Mouse (Mus musculus): Measurements from ENCODE around the gene Tbcel. TPM values are rescaled to one million over a fixed set of nuclear protein-coding genes. Genes with fewer than 3 reads are reported as not detected.

The Tbcel gene
- polyA plus RNA-seq, 1 experiment from 2014 or later: 6.1 TPM

- Histone ChIP-seq H3K4me3 (replicated peaks; ENCODE audit: low read length) (no peak overlapping the region), H3K27me3 (ENCODE audit: control insufficient read depth, insufficient read depth, low read length) (no peaks in the 10 kb centered on the region), H3K27ac (no peak overlapping the region), H3K36me3 (replicated peaks; ENCODE audit: control insufficient read depth, insufficient read depth) (peaks cover 83% of the 10 kb centered on the region), H3K4me1 (replicated peaks; ENCODE audit: control insufficient read depth, insufficient read depth, low read length) (no peaks in the 10 kb centered on the region), H3K9ac (no peak overlapping the region), H3K9me3 (ENCODE audit: control insufficient read depth, low read length) (no peaks in the 10 kb centered on the region), H3K4me2 (replicated peaks) (no peak overlapping the region)
- peak; percentile 43 for DNase-seq (ENCODE audit: low spot score)
- no peak for ATAC-seq (ENCODE audit: low FRiP score)
- 28% methylated on average over 4 of the region's 4 CpGs for WGBS
These were observed 68.2 kb downstream of the Tbcel start for GRCm38 (mm10) chr9:42439446-42439845.

- WGBS: 98% methylated on average over 2 of the region's 2 CpGs
- no peak for DNase-seq (ENCODE audit: low spot score)
- H3K4me3 ChIP-seq (replicated peaks; ENCODE audit: low read length): no peak overlapping the region
These were observed 75.5 kb downstream of the Tbcel start for GRCm38 (mm10) chr9:42432155-42432554.

GRCm38 (mm10) chr9:42431606-42432005, 76.0 kb downstream of the Tbcel start:
- 98% methylated on average over 2 of the region's 2 CpGs for WGBS
- peaks cover 65% of the 10 kb centered on the region for H3K36me3 ChIP-seq (replicated peaks; ENCODE audit: control insufficient read depth, insufficient read depth)

More at GRCm38 (mm10) chr9:42432155-42432554, 75.5 kb downstream of the Tbcel start:
- H3K9ac ChIP-seq: no peak overlapping the region
- H3K4me1 ChIP-seq (replicated peaks; ENCODE audit: control insufficient read depth, insufficient read depth, low read length): no peaks in the 10 kb centered on the region
- no peaks in the 10 kb centered on the region for H3K27me3 ChIP-seq (ENCODE audit: control insufficient read depth, insufficient read depth, low read length)
- H3K9me3 ChIP-seq (ENCODE audit: control insufficient read depth, low read length): no peaks in the 10 kb centered on the region
- H3K36me3 ChIP-seq (replicated peaks; ENCODE audit: control insufficient read depth, insufficient read depth): peaks cover 70% of the 10 kb centered on the region
- H3K27ac ChIP-seq: no peak overlapping the region
- no peak overlapping the region for H3K4me2 ChIP-seq (replicated peaks)
- ATAC-seq (ENCODE audit: low FRiP score): no peak

GRCm38 (mm10) chr9:42428060-42428924, 79.3 kb downstream of the Tbcel start:
- ATAC-seq (ENCODE audit: low FRiP score): no peak
- 78% methylated on average over 12 of the region's 12 CpGs for WGBS
- no peak for DNase-seq (ENCODE audit: low spot score)
- Histone ChIP-seq H3K9ac (no peak overlapping the region), H3K27me3 (ENCODE audit: control insufficient read depth, insufficient read depth, low read length) (no peaks in the 10 kb centered on the region), H3K4me2 (replicated peaks) (no peak overlapping the region), H3K4me1 (replicated peaks; ENCODE audit: control insufficient read depth, insufficient read depth, low read length) (0 out of 2 replicates have a peak, but pooled peaks cover 3% of the 10 kb centered on the region), H3K4me3 (replicated peaks; ENCODE audit: low read length) (no peak overlapping the region), H3K27ac (no peak overlapping the region), H3K36me3 (replicated peaks; ENCODE audit: control insufficient read depth, insufficient read depth) (peaks cover 46% of the 10 kb centered on the region), H3K9me3 (ENCODE audit: control insufficient read depth, low read length) (no peaks in the 10 kb centered on the region)

More at GRCm38 (mm10) chr9:42431606-42432005, 76.0 kb downstream of the Tbcel start:
- no peak overlapping the region for H3K9ac ChIP-seq
- H3K9me3 ChIP-seq (ENCODE audit: control insufficient read depth, low read length): no peaks in the 10 kb centered on the region
- 0 out of 2 replicates have a peak, but pooled peaks cover 2% of the 10 kb centered on the region for H3K4me1 ChIP-seq (replicated peaks; ENCODE audit: control insufficient read depth, insufficient read depth, low read length)
- no peak for ATAC-seq (ENCODE audit: low FRiP score)
- no peak for DNase-seq (ENCODE audit: low spot score)
- no peak overlapping the region for H3K4me2 ChIP-seq (replicated peaks)
- H3K27me3 ChIP-seq (ENCODE audit: control insufficient read depth, insufficient read depth, low read length): no peaks in the 10 kb centered on the region
- no peak overlapping the region for H3K4me3 ChIP-seq (replicated peaks; ENCODE audit: low read length)
- no peak overlapping the region for H3K27ac ChIP-seq

GRCm38 (mm10) chr9:42426661-42427358, 80.8 kb downstream of the Tbcel start:
- H3K36me3 ChIP-seq (replicated peaks; ENCODE audit: control insufficient read depth, insufficient read depth): peaks cover 41% of the 10 kb centered on the region
- 0 out of 2 replicates have a peak, but pooled peaks cover 3% of the 10 kb centered on the region for H3K4me1 ChIP-seq (replicated peaks; ENCODE audit: control insufficient read depth, insufficient read depth, low read length)
- H3K4me3 ChIP-seq (replicated peaks; ENCODE audit: low read length): no peak overlapping the region
- H3K27me3 ChIP-seq (ENCODE audit: control insufficient read depth, insufficient read depth, low read length): no peaks in the 10 kb centered on the region
- H3K9me3 ChIP-seq (ENCODE audit: control insufficient read depth, low read length): no peaks in the 10 kb centered on the region
- DNase-seq (ENCODE audit: low spot score) (no peak), ATAC-seq (ENCODE audit: low FRiP score) (peak; percentile 31; the same call in 1 of the 2 replicates)
- 30% methylated on average over 10 of the region's 10 CpGs for WGBS
- no peak overlapping the region for H3K27ac ChIP-seq
- H3K4me2 ChIP-seq (replicated peaks): no peak overlapping the region
- H3K9ac ChIP-seq: no peak overlapping the region

- H3K4me2 ChIP-seq (replicated peaks): no peak overlapping the region
- H3K36me3 ChIP-seq (replicated peaks; ENCODE audit: control insufficient read depth, insufficient read depth): peaks cover 31% of the 10 kb centered on the region
- ATAC-seq (ENCODE audit: low FRiP score) (no peak), DNase-seq (ENCODE audit: low spot score) (no peak)
- 86% methylated on average over 2 of the region's 2 CpGs for WGBS
- H3K9ac ChIP-seq: no peak overlapping the region
- H3K9me3 ChIP-seq (ENCODE audit: control insufficient read depth, low read length): no peaks in the 10 kb centered on the region
- 0 out of 2 replicates have a peak, but pooled peaks cover 3% of the 10 kb centered on the region for H3K4me1 ChIP-seq (replicated peaks; ENCODE audit: control insufficient read depth, insufficient read depth, low read length)
- H3K4me3 ChIP-seq (replicated peaks; ENCODE audit: low read length): no peak overlapping the region
- H3K27me3 ChIP-seq (ENCODE audit: control insufficient read depth, insufficient read depth, low read length): no peaks in the 10 kb centered on the region
- H3K27ac ChIP-seq: no peak overlapping the region
These were observed 84.0 kb downstream of the Tbcel start for GRCm38 (mm10) chr9:42423649-42424048.

GRCm38 (mm10) chr9:42419687-42420086, 87.9 kb downstream of the Tbcel start:
- H3K36me3 ChIP-seq (replicated peaks; ENCODE audit: control insufficient read depth, insufficient read depth): peaks cover 48% of the 10 kb centered on the region
- WGBS: 79% methylated on average over 2 of the region's 2 CpGs
- no peak overlapping the region for H3K9ac ChIP-seq
- no peak overlapping the region for H3K4me3 ChIP-seq (replicated peaks; ENCODE audit: low read length)
- H3K4me1 ChIP-seq (replicated peaks; ENCODE audit: control insufficient read depth, insufficient read depth, low read length): no peaks in the 10 kb centered on the region
- no peaks in the 10 kb centered on the region for H3K27me3 ChIP-seq (ENCODE audit: control insufficient read depth, insufficient read depth, low read length)
- H3K27ac ChIP-seq: no peak overlapping the region
- H3K9me3 ChIP-seq (ENCODE audit: control insufficient read depth, low read length): no peaks in the 10 kb centered on the region
- ATAC-seq (ENCODE audit: low FRiP score) (no peak), DNase-seq (ENCODE audit: low spot score) (no peak)
- H3K4me2 ChIP-seq (replicated peaks): no peak overlapping the region

GRCm38 (mm10) chr9:42418786-42419185, 88.8 kb downstream of the Tbcel start:
- Histone ChIP-seq H3K9ac (no peak overlapping the region), H3K27ac (no peak overlapping the region), H3K27me3 (ENCODE audit: control insufficient read depth, insufficient read depth, low read length) (no peaks in the 10 kb centered on the region), H3K9me3 (ENCODE audit: control insufficient read depth, low read length) (no peaks in the 10 kb centered on the region), H3K4me3 (replicated peaks; ENCODE audit: low read length) (no peak overlapping the region), H3K4me1 (replicated peaks; ENCODE audit: control insufficient read depth, insufficient read depth, low read length) (no peaks in the 10 kb centered on the region), H3K4me2 (replicated peaks) (no peak overlapping the region), H3K36me3 (replicated peaks; ENCODE audit: control insufficient read depth, insufficient read depth) (peaks cover 54% of the 10 kb centered on the region)
- WGBS: 94% methylated on average over 5 of the region's 5 CpGs
- ATAC-seq (ENCODE audit: low FRiP score) (no peak), DNase-seq (ENCODE audit: low spot score) (no peak)

GRCm38 (mm10) chr9:42417352-42417952, 90.2 kb downstream of the Tbcel start:
- Histone ChIP-seq H3K4me1 (replicated peaks; ENCODE audit: control insufficient read depth, insufficient read depth, low read length) (no peaks in the 10 kb centered on the region), H3K36me3 (replicated peaks; ENCODE audit: control insufficient read depth, insufficient read depth) (peaks cover 48% of the 10 kb centered on the region), H3K4me3 (replicated peaks; ENCODE audit: low read length) (no peak overlapping the region), H3K27ac (no peak overlapping the region), H3K9me3 (ENCODE audit: control insufficient read depth, low read length) (no peaks in the 10 kb centered on the region), H3K27me3 (ENCODE audit: control insufficient read depth, insufficient read depth, low read length) (no peaks in the 10 kb centered on the region), H3K9ac (no peak overlapping the region), H3K4me2 (replicated peaks) (no peak overlapping the region)
- DNase-seq (ENCODE audit: low spot score) (no peak), ATAC-seq (ENCODE audit: low FRiP score) (no peak)
- 83% methylated on average over 12 of the region's 12 CpGs for WGBS
